Mouse (Mus musculus) spleen, embryonic (tissue): ENCODE measurements around the gene Tbcel.

ENCODE experiments used
- CTCF ChIA-PET: fragments of 350-600 bp; sonication (Branson Sonifier 250); formaldehyde crosslinking; loops from one replicate; lab custom pipeline; 2022; lab: Charles Lee

The Tbcel gene

GRCm38 (mm10) chr9:42486913-42487312, 20.7 kb downstream of the Tbcel start:
- CTCF ChIA-PET: interaction anchor here (0.6 kb wide), 1 partner anchor 56 kb away, joined by 3 read pairs; no protein-coding TSS in a partner anchor

- CTCF ChIA-PET: no interaction called here
Measured at GRCm38 (mm10) chr9:42484667-42485066, 22.9 kb downstream of the Tbcel start.

- CTCF ChIA-PET: no interaction called here
Measured at GRCm38 (mm10) chr9:42482944-42483343, 24.7 kb downstream of the Tbcel start.

DNA sequence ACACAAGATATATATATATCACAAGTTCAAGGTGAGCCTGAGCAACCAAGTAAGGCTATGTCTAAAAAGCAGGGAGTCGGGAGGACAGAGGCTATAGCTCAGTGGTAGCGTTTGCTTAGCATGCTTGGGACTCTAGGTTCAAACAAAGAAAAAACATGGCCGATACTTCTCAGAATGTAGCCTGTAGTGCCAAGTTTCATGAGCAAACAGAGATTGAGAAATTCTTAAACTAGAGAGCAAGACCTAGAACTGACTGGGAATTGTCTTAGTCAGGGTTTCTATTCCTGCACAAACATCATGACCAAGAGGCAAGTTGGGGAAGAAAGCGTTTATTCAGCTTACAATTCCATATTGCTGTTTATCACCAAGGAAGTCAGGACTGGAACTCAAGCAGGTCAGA, 31.4 kb downstream of the Tbcel start:
- CTCF ChIA-PET: no interaction called here

GRCm38 (mm10) chr9:42474244-42474643, 33.4 kb downstream of the Tbcel start:
- CTCF ChIA-PET: no interaction called here

DNA sequence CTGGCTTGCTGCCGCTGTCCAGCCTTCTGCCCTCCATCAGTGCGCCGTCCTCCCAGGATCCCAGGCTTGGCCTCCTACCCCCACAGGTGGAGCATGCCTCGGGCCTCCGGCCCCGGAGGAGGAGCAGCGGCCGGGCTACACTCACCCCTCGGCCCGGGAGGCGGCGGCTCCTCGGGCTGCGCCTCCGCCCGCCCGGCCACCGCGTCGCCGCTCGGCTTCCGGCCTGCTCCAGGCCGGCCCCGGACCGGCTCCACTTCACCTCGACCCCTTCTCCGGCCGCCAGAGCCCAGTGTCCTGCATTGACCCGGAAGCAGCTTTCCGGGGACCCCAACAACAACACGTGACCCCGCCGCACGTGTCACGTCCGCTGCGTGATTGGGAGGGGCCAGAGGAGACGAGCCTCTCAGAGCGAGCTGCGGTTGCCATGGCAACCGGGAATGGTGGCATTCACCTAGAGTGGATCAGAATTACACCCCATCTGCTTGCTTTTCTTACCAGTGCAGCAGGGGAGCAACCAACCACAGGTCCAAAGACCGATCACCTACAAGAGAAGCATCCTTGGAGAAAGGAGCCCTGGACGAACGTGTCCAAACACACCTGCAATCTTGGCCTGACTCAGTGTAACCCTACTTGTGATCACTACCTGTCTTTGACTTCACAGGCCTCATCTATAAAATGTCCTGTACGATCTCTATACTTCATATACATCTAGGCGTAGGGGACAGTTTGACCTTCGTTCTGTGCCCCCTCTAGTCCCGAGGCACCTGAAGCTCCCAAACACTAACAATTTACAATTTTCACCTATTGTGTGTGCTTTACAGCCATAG, 35.5 kb downstream of the Tbcel start:
- CTCF ChIA-PET: no interaction called here

GRCm38 (mm10) chr9:42471214-42471613, 36.4 kb downstream of the Tbcel start:
- CTCF ChIA-PET: no interaction called here

- CTCF ChIA-PET: no interaction called here
Measured at GRCm38 (mm10) chr9:42469323-42469722, 38.3 kb downstream of the Tbcel start.

DNA sequence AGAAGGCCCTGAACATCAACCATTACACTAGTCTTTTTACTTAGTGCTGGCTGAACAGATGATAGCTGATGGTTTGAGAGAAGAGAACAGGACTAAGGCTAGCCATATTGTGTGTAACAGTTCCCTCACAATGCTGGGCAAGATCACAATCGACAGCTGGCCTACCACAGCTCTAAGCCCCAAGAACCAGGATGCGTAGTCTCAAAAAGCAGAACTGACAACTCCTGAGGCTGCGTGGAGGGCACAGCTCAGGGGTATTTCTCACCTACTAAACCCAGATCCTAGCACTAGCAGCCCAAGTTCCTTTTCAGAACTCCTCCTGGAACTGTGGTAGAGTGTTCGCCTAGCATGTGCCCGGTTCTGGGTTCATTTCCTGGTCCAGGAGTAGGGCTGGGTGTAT, 39.2 kb downstream of the Tbcel start:
- CTCF ChIA-PET: no interaction called here

DNA sequence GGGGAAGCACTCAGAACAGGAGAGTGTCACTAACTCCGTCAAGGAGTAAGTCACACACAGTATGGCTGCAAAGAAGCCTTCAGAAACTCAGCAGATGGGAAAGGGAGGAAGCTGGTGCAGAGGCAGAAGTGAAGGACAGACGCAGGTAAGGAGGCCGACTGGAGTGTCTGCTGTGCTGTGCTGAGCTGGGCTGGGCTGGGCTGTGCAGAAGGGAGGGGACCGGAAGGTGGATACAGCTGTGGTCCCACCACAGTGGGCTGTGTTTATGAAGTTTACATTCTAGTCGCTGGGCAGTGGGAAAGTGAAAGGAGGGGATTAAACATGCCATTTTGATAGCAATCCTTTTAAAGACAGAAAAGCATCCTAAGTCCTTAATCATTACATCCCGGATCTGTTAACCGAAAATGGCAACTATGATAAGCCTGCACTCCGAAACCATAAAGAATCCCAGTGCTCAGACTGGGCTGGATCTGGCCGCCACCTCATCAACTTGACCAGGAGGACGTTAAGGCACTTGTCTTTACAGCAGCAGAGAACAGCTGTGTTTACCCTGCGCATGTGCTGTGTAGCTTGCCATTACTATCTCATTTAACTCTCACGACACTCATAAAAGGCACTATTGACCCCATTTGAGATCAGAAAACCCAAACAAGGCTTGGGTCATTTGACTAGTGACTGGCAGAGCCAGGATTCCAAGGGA, 40.3 kb downstream of the Tbcel start:
- CTCF ChIA-PET: no interaction called here

- CTCF ChIA-PET: interaction anchor here (0.7 kb wide), 1 partner anchor 1227 kb away, joined by 4 read pairs; no protein-coding TSS in a partner anchor
Measured at GRCm38 (mm10) chr9:42465661-42466091, 41.9 kb downstream of the Tbcel start.

DNA sequence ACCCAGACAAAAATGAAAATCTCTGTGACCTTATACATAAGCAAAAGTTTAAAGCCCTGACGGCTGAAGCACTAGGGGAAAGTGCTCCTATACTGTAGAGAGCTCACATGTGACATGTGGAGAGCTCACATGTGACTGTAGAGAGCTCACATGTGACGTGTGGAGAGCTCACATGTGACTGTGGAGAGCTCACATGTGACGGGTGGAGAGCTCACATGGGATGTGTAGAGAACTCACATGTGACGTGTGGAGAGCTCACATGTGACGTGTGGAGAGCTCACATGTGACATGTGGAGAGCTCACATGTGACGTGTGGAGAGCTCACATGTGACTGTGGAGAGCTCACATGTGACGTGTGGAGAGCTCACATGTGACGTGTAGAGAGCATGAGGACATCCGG, 43.4 kb downstream of the Tbcel start:
- CTCF ChIA-PET: no interaction called here

DNA sequence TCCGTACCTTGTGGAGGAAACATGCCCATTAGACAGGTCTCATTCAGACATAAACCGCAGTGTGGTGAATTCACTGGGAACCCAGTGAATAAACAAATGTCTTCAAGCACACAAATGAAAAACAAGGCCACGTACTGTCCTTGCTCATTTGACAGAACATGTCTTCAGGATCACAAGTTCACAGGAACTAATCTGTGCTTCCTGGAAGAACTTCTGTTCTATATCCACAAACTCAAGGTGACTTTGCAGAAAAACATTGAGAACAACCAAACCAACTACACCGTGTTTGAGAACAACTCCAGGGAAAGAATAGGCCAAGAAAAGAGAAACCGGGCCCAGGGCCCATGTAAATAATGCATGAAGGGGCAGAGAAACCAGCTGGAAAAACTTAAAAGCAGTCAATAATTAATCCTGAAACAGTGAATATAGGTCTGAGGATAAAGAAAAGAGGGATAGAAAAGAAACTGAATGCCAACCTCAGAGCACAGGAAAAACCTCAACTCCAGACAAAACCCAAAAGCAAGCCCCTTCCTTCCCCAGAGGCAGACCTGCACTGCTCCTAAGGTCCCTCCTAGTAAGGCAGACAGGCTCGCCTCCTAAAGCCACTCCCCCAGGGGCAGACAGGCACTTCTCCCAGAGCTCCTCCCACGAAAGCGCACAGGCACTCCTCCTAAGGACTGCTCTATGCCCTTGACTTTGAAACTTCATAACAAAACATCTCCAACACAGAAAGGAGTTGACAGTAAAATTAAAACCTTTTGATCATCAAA, 44.2 kb downstream of the Tbcel start:
- CTCF ChIA-PET: no interaction called here

DNA sequence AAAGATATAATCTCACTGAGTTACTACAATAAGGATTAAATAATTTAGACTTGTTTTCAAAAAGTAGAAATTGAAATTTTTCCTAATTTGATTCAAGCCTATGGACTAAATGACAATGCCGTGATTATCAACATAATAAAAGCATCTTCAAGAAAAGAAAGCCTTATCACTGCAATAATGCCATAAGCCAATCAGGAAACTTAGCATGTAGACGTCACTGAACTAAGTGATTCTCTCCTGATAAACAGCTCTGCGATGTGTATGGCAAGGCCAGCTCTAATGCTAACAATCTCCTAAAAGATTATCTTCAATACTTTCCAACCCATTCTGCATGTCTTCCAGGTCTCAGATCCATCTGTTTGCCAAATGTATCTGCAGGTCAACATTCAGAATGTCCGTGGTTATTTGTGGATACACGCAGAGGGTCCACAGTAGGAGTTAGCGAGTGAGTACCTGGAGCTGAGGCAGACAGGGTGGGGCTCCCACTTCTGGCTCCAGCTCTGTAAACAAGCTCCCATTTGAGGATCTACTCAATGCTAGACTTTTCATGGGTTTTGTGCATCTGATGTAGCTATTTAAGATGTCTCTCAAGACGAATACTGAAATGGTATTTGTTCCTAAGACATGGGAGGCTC, 44.9 kb downstream of the Tbcel start:
- CTCF ChIA-PET: no interaction called here

- CTCF ChIA-PET: no interaction called here
Measured at GRCm38 (mm10) chr9:42461390-42462108, 46.1 kb downstream of the Tbcel start.

- CTCF ChIA-PET: no interaction called here
Measured at GRCm38 (mm10) chr9:42460353-42460752, 47.3 kb downstream of the Tbcel start.

DNA sequence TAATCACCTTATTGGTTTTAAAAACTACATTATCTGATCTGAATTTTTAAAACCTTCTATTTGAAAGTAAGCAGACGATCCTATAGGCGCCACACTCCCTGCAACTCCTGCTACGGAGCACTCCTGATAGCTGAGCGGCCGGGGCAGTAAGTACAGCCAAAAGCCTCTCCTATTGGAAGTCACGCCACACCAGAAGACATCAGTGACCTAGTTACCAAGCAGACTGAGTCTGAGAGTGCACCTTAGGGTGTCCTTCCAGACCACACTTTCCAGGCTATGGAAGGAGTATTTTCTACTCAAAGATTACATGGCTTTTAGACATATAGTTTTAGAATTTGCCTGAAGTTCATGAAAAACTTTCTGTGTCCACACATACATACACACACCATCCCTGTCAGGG, 47.9 kb downstream of the Tbcel start:
- CTCF ChIA-PET: no interaction called here

DNA sequence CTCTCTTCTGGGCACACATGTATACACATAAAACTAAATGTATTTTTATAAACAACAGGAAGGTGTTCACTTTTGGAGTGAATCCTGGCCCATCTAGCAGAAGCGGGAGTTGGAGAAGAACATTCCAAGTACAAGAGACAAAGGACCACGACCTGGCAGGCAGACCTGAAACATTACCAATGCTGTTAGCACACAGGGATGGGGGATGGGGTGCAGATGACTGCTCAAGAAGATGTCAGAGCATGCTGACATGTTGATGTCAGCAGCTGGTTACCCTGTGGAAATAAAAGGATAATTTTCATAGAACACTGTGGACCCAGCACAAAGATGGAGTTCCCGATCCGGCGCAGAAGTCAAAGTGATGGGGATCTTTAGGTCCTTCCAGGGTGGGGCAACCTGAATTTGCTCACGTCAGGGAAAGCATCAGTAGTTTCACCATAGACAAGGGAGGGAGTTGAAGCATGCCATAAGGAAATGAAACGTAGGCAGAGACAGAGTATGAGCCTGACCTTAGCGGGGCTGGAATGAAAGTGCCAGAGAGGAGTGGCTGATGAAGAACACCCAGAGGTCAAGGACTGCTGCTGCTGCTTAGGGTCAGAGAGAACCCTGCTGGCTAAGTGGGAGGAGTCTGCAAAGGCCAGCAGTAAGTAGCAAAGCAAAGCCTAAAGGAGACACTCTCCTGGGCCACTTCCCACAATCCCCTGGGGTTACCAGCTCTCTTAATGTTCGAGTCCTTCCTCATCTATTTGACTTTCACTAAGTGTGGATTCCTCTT, 48.7 kb downstream of the Tbcel start:
- CTCF ChIA-PET: no interaction called here

DNA sequence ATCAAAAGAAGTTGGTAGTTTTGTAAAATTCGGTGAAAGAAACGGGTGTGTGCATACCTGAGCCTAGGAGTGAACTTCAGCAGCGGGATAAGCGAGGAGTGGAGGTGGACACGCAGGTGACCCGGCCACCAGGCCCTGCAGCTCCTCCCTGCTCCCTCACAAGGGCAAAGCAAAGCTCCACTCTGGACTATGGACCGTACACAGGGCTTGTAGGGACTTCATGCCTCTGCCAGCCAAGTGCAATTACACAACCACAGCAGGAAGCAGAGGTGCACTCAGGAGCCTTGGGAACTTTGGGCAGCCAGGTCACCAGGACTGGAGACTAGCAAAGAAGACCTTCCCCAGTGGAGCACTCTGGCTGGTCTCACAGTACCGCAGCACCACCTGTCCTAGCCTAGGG, 50.1 kb downstream of the Tbcel start:
- CTCF ChIA-PET: no interaction called here

GRCm38 (mm10) chr9:42454364-42454763, 53.2 kb downstream of the Tbcel start:
- CTCF ChIA-PET: no interaction called here
